Mouse (Mus musculus): Measurements from ENCODE around the gene Sbk2.
A peak's percentile ranks its signal among the peaks of the same experiment; 100 is the strongest.

The Sbk2 gene

DNA sequence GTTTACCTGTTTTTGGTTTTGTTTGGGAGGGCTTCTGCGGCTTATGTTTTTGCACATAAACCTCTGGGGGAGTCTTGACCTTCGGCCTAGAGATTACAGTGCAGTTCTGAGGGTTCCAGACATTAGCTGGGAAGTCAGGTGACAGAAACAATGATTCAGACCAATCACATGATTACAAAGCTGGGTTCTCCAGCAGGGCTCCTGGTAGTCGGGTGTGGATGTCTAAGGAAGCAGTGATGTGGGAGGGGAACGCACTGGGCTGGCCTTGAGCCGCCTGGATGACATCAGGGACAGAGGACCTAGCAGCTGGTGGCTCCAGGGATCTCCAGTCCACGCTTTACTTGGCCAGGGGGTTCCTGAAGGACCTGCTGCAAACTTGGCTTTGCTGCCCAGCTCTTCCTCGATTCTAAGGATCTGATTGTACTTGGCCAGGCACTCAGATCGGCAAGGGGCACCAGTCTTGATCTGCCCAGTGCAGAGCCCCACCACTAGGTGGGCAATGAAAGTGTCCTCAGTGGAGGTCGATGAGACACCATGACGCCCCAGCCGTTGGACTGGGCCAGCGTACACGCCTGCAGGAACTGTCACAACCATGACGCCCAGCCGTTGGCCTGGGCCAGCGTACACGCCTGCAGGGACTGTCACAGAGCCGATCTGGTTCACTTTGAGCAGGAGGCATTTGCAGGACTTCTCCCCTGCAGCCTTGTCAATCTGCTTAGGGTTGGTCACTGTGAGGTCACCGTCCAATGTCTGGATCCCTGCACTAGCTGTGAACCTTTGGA is 13.5 kb downstream of the Sbk2 start:
- no peak for DNase-seq (ENCODE audit: low read depth)

DNA sequence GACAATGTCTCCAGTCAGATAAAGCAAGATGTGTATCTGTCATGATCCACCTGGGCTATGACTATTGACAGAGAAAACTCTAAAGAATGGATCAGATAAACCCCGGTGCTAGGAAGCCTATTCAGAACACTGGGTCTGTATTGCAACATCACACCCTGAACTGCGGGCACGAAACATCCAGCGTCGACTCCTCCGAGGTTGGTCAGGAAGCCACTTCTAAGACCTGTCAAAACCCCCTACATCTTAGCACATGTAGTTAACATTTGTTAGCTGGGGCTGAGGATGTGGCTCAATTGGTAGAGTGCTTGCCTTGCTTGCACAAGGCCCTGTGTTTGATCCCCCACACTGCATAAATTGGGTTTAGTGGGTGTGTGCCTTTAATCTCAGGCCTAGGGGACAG is 15.8 kb downstream of the Sbk2 start:
- DNase-seq (ENCODE audit: low read depth): no peak

DNA sequence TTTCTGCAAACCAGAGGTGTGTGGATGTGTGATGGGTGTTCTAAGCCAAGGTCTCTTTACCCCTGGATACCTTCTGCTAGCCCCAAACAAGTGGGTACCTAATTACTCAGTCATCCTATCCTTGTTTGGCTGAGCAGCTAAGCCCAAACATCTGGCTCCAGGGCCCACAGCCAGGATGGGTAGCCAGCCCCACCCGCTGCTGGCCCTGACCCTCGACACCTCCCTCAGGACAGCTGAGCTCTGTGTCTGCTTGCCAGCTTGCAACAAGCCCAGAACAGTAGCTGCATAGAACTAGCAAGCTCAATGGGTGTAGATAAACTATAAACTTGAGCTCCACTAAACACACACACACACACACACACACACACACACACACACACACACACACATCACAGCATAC is 16.4 kb downstream of the Sbk2 start:
- no peak for DNase-seq (ENCODE audit: low read depth)

DNA sequence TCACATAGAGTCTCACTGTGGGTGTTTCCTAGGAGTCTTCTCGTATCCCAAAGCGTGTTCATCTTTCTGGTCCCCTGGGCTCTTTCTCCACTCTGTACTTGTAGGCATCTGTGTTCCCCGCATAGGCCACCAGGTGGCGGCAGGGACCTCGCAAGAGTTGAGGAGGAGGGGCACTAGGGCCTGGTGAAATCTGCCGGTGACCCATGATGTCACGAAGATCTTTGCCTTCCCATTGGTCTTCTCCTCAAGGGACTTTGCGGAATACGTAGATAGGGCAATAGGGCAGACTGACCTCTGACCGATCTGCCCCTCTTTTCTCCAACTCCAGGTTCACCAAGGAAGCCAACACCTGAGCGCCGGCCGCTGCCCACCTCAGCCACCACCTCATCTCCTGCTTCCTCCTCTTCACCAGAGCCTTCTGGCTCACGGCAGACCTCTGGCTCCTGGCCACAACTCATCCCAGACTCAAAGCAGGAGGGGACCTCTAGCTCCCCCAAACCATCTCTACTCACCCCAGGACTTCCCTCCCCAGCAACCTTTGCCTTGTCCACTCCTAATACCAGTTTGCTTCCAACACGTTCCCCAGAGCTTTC is 20.9 kb downstream of the Sbk2 start:
- peak; percentile 92 for DNase-seq (ENCODE audit: low read depth)

DNA sequence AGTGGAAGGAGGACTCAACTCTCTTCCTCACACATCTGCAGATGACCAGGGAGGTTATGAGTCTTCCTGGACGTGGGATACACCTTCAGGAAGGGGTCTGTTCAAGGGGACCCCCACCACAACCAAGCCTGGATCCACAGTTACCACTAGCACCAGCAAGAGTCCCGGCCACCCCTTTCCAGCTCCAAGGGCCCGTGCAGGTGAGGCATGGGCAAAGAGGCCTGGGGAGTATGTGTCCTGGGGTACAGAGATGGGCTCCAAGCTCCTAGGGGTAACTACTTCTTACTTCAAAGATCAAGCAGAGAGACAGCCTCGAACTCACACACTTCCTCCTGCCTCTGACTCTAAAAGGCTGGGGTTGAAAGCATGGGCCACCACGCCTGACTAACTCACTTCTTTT is 21.5 kb downstream of the Sbk2 start:
- no peak for DNase-seq (ENCODE audit: low read depth)

DNA sequence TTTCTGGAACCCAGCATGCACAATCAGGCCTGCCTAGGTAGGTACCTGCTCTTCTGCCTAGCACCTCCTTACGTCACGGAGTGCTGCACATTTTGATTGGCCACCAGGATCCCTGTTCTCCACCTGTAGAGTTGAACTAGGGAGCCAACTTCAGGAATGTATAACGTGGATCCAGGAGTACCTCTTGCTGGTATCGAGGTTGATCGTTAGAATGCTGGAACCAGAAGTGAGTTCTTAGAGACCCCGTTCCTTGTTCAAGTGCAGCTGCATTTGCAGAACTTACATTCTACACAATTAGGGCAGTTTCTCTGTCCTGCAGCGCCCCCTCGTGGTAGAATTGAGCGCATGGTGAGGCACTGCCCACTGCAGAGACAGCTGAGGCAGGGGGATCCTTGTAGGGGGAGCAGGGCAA is 24.1 kb downstream of the Sbk2 start:
- peak; percentile 92 for DNase-seq (ENCODE audit: low read depth)

DNA sequence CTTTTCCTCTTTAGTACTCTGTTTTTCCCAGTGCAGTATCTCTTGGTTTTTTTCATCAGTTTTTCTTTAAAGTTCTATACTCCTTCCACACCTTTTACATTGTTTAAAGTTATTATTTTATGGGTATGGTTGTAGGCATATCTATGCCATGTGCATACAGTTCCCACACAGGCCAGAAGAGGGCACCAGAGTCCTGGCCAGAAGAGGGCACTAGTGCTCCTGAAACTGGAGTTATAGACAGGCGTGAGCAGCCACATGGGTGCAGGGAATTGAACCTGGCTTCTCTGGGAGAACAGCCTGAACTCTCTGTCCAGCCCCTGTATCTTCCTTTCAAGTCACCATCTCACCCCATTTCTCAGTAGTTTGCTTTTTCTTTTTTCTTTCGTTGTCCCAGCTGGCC is 25.8 kb downstream of the Sbk2 start:
- peak; percentile 56 for DNase-seq (ENCODE audit: low read depth)

DNA sequence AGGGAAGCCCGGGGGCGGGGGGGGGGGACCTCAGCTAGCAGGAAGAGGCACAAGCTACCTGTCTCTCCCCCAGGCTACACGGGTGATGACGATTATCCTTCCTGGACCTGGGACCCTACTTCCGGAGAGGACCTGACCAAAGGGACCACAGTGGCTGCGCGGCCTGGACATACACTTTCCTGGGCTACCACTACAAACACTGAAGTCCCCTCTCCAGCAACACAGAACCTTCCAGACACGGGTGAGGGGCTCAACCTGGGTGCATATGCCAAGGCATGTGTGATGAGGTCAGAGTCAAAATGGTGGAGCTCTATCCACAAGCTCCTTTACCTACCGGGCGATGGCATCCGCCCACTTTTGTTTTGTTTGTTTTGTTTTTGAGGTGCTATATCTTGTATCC is 26.8 kb downstream of the Sbk2 start:
- DNase-seq (ENCODE audit: low read depth): no peak

DNA sequence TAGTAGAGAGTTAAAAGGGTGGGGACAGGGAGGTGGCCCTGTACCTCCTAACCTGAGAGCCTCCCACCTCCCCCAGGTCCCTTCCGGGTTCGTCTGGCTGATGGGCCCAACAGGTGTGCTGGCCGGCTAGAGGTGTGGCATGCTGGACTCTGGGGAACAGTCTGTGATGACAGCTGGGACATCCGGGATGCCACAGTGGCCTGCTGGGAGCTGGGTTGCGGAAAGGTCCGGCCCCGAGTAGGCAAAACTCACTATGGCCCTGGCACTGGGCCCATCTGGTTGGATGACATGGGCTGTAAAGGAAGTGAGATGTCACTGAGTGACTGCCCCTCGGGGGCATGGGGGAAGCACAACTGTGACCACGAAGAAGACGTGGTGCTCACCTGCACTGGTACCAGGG is 27.4 kb downstream of the Sbk2 start:
- DNase-seq (ENCODE audit: low read depth): no peak

DNA sequence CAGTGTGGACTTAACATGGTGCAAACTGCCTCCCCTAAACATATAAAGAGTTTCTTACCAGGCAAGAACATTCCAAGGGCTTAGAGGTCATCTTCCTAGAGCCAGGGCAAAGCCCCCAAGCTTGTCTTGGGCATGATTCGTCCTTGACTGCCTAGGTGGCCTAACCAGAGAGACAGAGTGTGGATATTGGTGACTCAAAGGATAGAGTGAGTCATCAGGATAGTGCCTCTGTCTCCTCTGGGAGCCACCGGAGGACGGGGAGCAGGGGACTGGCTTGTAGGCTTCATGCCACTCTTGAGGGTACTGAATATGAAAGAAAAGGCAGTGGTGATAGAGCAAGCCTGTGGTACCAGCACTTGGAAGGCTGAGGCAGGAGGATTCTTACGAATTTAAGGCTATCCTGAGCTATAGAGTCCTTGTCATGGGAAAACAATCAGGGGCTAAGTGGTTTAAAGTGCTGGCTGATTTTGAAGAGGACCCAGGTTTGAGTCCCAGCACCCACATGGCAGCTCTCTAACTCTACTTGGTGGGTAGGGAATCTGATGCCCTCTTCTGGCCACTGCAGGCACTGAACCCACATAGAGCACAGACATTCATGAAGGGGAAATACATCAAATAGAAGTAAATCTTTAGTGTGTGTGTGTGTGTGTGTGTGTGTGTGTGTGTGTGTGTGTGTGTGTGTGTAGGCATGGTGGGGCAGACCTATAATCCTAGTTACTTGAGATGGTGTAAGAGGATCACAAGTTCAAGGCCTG is 29.9 kb downstream of the Sbk2 start:
- DNase-seq (ENCODE audit: low read depth): no peak

DNA sequence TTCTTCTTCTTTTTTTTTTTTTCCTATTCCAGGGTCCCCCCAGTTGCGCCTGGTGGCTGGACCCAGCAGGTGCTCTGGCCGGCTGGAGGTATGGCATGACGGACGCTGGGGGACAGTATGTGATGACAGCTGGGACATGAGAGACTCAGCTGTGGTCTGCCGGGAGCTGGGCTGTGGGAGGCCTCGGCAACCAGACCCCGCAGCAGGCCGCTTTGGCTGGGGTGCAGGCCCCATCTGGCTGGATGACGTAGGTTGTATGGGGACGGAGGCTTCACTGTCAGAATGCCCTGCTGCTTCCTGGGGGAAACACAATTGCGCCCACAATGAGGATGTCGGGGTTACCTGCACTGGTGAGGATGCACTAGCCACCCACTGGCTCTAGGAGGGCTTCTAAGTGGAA is 31.1 kb downstream of the Sbk2 start:
- DNase-seq (ENCODE audit: low read depth): no peak

DNA sequence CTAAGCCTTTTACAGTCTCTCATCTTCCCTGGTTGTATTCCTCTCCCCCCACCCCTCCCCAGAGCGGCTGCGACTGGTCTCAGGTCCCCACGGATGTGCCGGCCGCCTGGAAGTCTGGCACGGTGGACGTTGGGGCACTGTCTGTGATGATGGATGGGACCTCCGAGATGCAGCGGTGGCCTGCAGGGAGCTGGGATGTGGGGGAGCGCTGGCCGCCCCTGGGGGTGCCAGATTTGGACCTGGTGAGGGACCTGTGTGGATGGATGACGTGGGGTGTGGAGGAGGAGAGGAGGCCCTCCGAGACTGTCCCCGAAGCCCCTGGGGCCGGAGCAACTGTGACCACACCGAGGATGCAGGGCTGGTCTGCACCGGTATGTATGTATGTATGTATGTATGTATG is 35.9 kb downstream of the Sbk2 start:
- no peak for DNase-seq (ENCODE audit: low read depth)

DNA sequence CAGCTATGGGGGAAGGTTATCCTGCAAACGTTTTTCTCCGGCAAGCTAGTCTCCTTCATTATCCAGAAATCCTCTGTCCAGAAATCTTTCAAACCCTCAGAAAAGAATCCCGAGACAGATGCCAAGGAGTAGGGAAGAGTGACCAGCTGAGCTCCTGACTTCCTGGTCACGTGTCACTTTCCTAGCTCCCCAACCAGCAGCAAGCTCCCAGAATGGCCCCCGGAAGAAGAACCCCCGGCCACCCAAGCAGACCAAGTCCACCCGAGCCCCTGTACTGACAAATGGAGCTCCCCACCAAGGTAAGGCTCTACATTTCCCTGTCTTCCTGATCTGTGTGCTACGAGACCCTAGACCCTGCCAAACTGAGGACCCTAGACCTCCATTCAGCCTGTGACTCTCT is 36.5 kb downstream of the Sbk2 start:
- no peak for DNase-seq (ENCODE audit: low read depth)

DNA sequence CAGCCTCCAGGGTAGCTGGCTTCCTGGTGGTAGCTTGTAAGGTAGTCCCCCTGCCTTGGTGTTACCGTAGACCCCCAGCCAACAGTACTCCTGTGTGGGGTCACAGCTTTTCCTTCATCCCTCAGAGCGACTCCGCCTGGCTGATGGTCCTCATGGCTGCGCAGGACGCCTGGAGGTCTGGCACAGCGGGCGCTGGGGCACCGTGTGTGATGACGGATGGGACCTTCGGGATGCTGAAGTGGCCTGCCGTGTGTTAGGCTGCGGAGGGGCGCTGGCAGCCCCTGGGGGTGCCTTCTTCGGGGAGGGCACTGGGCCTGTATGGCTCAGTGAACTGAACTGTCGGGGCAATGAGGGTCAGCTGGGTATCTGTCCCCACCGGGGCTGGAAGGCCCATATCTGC is 37.4 kb downstream of the Sbk2 start:
- no peak for DNase-seq (ENCODE audit: low read depth)

DNA sequence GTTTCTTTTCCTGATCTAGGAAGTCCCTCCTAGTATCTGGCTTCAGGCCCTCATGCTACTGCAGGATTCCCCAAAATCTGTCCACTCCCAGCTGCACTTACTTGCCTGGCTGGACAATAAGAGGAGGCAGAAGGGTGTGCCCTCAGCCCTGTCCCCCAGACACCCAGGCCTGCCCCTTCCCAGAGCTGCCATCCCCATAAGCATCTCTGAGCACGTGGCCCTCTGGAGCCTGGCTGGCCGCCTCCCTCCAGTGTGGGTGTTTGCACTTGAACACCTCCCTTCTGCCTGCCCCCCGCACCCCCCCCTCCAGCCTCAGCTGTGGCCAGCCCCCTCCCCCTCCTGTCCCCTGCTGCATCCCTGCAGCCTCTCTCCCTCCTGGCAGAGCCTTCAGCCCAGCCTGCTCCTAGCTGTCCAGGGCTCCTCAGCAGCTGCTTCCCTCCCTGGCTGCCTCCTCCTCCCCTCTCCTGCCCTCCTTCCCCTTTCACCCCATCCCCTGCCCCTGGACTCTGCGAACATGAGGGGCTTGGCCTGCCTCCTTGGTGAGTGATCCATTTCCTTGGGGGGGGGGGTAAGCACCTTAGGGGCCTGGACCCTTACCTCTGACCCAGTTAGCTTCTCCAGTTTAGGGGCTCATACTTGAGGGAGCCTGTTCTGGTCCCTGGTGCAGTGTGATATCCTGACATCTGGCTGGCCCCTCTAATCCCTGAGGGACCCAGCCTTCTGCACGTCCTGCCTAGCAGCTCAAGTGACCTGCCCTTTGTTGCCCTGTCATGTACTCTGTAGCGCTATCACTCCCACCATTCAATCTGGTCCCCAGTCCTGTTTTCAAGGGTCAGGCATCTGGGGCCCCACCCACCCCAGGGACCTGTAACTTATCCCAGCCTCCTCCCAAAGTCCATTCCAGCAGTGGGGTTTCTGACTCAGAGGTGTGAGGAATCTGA is 38.5 kb downstream of the Sbk2 start, which contains the start of gene Ssc5d:
Ssc5d (plus strand) TSS at position 345 of the 941 bp plus-strand sequence.
- no peak for DNase-seq (ENCODE audit: low read depth)

DNA sequence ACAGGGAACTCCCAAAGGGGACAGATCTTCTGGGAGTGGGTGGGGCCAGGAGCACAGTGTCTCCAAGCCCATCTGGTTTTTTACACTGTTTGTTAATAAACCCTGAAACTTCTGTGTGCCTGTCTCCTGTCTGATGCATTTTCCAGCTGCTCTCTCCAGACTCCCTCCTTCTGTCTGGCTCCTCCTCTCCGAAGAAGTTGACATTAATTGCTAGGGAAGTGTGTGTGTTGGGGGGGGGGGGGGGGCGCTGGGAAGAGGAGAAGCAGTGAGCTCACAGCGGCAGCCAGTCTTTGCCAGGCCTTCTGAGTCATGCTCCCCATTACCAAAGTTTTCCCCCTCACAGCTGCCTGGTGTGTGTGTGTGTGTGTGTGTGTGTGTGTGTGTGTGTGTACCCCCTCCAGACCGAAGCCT is 39.3 kb downstream of the Sbk2 start:
- no peak for DNase-seq (ENCODE audit: low read depth)

DNA sequence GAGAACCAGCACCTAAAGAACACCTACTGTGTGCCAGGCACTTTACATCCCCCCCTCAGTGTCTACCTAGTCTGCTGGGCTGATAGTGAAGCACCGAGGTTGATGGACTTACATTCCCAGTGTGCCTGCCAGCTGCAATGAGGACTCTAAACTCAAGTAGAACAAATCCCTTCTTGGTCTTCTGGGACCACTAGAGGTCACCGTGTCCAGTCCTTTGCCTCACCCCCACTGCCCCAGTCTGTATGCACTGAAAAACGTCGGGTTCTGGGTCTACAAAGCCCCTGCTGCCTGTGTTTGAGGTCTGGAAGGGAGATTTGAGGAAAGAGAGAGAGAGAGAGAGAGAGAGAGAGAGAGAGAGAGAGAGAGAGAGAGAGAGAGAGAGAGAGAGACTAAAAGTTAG is 39.7 kb downstream of the Sbk2 start:
- DNase-seq (ENCODE audit: low read depth): no peak

DNA sequence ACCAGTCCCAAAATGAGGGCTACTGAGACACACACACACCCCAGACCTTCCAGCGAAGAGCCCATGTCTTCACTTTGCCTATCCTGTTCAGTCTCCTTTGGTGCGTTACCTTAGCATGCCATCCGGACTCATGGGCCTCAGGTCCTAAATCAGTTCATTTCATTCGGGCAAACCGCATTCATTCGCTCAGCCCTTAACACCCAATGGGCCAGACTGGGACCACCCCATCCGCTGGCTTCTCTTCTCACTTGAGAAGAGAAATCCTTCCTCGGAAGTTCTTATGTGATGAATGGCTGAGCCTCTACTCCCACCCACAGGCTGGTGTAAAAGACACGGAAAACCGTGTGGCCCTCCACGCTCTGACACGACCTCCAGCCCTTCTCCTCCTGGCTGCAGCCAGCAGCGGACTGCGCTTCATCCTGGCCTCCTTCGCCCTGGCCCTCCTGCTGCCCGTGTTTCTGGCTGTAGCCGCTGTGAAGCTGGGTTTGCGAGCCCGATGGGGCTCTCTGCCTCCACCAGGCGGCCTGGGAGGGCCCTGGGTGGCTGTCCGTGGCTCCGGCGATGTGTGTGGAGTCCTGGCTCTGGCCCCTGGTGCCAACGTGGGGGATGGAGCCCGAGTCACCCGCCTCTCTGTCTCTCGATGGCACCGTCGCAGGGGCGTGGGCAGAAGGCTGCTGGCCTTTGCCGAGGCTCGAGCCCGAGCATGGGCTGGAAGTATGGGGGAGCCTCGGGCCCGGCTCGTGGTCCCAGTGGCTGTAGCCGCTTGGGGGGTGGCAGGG is 40.4 kb downstream of the Sbk2 start:
- DNase-seq (ENCODE audit: low read depth): no peak

DNA sequence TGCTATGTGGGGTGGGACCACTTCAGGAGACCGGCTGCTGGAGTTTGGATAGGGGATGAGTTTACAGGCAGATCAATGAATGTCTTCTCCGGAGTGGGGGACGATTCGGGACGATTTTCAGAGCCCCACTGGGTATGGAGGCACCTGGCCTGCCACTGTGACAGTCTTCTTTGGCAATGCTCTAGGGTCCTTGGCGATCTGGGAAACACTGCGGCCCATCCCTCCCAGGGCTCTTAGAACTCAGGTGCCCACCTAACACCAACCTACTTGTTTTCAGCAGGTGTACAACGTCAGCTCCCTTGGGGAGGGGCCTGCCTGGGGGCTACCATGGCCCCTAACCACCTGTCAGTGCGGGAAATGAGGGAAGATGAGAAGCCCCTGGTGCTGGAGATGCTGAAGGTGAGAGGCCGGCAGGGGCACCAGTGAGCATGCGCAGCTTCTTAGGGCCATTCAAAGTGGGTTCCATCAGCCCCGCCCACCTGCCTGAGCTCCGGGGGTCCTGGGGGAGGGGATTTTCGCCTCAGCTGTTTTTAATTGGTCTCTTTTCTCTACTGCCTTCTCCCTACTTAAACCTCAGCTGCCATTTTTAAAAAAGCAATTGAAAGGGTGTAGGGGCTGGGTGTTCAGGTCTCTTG is 41.2 kb downstream of the Sbk2 start:
- no peak for DNase-seq (ENCODE audit: low read depth)

DNA sequence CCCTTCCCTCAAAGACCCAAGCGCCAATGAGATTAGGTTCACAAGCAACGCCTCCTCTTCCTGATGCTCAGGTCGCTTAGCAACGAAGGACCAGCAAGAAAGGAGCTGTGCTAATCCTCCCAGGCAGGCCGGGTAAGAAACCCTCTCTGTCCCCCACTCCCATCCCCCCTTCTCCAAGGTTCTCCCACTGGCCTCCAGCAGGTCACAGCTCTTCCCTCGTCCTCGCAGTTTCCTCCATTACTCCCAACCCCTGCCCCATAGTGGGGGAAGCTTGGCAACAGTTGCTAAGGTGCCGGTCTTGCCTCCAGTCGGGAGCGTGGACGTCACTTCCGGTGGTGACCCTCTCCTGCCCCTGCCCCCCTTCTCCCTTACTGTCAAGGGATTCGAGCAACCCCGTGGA is 41.7 kb downstream of the Sbk2 start:
- DNase-seq (ENCODE audit: low read depth): no peak
